Mouse (Mus musculus): ENCODE data around the gene Tarbp2.
A peak's percentile ranks its signal among the peaks of the same experiment; 100 is the strongest.

Gene Tarbp2

DNA sequence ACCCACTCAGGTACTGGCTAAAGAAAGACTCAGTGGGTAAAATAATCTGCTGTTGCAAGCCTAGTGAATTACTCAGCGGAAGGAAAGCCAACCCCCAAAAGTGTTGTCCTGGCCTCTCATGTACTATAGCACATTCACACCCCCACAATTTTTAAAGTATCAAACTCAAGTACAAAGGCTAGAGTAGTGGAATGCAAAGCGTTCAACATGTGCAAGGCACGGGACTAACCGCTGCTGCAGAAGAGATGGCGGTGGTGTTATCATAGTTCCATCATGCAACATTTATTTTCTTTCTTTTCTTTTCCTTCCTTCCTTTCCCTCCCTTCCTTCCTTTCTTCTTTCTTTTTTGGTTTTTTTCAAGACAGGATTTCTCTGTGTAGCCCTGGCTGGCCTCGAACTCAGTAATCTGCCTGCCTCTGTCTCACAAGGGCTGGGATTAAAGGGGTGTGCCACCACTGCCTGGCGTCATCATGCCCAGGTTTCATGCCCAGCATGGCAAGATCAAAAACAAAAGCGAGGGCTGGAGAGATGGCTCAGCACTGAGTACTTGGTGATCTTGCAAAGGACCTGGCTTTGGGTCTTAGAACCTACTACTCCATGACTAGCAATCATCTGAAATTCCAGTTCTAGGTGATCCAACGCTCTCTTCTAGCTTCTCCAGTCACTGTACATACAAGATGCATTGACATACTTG lies 12.1 kb upstream of the Tarbp2 start:
- no peak for DNase-seq

DNA sequence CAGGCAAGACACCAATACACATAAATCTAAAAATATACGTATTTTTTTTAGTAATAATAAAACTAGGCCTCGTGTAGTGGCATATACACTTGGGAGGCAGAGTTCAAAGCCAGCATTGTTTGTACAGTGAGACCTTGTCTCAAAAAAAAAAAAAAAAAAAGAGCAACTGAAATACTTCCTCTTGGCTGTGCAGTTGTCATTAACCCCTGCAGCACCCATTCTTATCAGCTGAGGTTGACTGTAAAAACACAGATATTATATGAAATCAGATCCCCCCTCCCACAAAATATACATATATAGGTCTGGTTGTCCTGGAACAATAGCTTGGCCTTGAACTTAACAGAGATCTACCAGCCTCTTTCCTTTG lies 11.5 kb upstream of the Tarbp2 start:
- no peak for DNase-seq

DNA sequence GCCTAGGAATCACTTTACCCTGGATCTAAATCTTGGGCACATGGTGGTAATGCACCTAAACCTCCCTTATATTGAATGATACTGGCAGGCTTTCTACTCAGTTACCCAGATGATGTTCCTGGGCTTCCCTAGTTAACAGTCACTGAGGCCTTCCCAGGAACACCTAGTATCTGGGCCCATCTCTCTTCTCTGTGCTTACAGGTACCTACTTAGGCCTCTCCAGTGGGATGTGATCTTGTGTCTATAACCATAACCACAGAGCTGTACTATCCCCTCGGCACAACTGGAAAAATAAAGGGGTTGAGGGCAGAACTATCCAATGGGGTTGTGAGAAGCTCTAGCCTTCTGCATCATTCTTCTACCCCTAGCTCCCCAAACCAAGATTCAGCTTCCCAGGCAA lies 11.1 kb upstream of the Tarbp2 start:
- DNase-seq = no peak

DNA sequence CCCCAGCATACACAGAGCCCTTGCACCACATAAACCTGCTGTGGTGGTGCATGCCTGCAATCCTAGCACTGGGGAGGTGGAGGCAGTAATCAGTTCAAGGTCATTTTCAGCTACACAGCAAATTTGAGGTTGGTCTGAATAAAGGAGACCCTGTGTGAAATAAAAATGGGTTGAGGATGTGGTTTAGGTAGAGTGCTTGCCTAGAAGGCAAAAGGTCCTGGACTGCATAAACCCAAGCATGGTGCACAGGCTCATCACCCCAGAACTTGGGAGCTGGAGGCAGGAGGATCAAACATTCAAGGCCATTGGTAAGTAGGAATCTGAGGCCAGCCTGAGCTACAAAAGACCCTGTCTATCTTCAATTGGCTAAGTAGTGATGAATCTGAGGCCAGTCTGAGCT lies 10.4 kb upstream of the Tarbp2 start:
- DNase-seq = no peak

DNA sequence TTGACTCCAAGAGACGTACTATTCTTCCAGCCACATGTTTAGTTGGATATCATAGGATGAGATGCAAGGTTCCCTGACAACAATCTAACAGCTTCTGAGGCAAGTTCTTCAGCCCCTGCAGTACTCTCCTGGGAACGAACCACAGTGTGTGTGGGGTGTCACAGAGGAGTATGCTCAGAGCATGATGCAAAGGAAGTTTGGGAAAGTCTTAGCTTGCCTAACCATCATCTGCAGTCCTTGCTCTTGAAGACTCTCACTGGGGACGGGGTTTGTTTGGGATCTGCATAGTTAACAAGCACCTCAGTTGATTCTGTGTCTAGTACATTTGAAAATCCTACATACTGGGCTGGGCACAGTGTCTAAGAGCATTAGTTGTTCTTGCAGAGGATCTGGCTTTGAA lies 9.7 kb upstream of the Tarbp2 start:
- no peak for DNase-seq

DNA sequence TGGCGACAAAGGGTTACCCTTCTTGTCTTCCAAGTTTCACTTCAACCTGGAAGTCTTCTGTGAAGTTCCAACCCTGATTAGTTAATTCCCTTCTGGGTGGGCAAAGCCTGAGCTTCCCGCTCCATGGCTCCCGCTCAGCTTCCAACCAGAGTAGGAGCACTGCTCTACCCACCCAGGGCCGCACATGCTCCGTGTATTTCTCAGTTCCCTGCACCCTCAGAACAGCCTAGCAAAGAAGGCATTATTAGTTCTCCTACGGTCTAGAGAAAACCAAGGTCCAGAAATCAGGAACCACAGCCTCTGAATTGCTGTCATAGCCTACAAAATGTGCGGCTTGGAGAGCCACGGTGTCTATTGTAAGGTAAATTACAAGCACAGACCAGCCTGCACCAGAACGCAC lies 7.9 kb upstream of the Tarbp2 start:
- DNase-seq = peak; percentile 32

DNA sequence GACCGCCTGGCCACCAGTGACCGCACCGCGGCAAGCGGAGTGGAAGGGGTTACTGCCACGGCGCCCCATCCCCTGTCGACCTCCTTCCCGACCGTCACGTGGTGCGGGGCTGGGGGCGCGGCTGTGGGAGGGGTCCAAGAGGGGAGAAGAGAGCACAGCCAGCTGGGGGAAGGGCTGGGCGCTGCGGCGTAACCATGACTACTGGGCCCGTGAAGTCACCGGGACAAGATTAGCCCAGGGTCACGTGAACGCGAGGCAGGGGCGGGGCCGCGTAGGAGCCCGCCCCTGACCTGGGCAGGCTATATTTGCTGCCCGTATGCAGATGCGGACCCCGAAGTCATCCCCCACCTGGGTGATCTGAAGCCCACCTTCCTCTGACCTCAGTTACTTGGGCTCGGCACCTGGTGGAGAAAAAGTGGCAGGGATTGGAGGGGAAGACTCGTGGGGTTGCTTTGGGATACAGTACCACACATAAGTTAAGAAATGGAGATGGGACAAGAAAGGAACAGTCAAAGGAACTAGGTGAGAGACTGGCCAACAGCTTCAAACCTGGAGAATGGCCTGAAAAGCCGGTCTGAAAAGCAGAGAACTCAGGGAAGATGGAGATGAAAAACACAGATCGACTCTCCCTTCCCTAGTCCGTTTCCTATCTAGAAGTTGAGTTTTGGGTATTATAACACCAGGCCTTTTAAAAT lies 7.3 kb upstream of the Tarbp2 start:
- DNase-seq = peak; percentile 95

DNA sequence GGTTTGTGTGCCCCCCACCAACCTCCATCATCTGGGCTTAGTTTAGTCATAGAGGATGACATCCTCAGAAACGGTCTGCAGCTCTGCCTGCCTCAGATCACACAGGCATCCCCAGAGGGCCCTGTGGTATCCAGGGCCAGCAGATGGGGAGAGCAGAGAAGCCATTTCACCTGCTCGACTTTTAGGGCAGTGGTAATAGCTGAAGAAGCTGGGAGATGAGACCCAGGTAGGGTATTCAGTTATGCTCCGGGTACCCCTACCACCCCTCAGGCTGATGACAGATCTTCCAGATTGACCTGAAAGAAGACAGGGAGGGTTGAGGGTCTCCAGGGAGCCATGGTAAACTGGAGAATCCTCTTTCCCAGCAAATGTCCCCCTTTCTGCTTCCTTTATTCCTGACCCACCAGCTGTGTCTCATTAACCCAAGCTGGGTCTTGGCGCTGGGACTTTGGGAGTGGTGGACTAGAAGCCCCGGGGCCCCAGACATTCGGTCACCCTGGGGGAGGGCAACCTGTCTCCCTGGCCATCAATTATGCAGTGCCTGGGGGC lies 6.6 kb upstream of the Tarbp2 start:
- DNase-seq = peak; percentile 77

DNA sequence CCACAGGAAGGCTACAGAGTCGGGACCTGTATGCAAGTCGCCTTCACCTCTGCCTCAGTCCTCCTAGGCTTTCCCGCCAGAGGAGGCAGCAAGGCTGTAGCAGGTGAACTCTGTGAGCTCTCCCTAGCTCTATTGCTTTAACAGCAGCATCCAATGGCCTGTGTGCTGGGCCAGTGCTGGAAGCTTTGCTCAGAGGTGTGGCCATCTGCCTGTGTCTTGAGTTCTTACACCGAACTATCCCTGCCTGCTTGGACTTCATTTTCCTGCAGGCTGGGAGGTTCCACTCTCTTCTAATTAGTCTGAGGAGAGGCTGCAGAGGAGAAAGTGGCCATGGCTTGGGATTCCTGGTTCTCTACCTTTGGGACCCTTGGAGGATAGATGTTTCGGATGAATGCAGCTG lies 6.0 kb upstream of the Tarbp2 start:
- DNase-seq = peak; percentile 38

DNA sequence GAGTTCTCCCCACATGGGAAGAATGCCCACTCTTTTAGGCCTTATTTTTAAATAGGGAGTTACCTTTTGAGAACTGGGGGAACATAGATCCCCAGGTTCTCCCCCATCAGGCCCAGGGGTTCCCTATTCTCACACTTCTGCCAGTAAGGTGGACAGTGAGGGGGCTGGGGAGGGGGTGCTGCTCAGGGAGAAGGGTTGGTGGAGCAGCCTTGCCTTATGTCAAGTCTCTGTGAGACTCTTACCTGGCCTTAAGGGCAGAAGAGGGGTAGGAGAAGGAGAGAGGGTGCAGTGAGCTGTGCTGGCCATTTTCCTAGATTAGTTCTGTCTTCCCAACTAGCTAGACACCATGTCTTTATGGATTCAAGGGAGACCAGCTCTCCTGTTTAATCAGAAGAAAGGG lies 5.5 kb upstream of the Tarbp2 start:
- no peak for DNase-seq

DNA sequence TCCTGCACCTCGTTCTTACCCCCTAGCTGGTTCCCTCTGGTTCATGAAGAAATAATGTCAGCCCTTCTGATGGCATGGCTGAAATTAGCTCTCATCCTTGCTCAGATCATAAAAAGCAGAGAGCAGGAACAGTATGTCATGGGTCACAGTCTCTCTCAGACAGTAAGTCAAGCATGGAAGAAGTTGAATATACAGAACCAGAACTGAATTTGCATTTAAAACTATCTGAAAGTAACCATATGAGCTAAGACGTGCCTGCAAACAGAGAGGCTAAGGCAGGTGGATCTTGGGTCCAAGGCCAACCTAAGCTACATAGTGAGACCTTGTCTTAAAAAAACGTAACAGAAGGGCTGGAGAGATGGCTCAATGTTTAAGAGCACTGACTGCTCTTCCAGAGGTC lies 5.0 kb upstream of the Tarbp2 start:
- DNase-seq = no peak

DNA sequence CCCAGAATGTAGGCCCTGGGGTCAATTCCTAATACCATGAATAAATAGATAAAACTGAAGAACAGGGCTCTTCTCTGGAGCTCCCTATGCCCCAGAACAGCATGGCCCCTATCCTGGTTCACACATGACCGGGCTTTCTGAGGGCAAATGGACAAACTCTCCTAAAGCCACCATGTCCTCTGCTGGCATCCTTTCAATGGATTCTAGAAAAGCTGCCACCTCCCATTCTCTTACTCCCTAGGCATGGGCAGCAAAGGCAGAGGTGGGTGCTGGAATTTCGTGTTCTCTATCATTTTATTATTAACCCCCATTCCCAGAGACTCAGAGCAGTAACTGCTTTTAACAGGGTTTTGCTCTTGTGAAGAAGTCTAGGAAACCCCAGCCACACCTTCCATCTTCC lies 2.7 kb upstream of the Tarbp2 start:
- DNase-seq = no peak

DNA sequence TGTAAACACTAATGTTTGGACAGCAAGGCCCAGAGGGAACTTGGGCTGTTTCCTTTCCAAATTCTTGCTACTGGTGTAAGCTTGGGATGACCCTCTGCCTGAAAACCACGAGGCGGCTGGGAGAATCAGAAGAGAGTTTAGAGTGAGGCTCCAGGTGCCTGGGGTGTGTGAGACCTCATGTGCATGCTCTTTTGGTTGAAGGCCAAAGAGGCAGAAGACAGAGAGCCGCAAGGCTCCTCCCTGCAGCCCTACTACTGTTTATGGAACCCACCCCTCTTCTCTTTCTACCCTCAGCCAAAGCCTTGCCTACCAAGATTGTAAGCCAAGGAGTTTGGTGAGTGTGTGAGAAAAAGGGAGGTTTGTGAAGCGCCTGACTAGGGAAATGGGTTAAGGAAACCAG lies 2.2 kb upstream of the Tarbp2 start:
- DNase-seq = no peak

DNA sequence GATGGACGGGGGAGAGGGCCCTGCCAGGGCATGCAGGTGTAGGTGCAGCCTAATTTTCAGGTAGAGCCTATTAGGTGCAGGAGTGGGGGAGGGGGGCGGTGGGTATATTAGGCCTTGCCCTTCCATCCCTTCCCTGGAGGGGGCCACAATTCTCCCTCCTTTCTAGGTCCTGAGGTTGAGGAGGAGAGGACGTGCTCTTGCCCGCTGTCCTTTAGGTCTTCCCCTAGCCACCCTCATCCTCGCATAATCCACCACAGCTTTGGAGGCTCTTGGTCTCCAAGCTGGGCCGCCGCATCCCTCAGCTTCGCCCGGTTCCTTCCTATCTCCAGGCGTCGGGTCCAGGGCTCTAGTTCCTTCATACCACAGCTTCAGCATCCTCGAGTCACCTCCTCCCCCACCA lies 1.7 kb upstream of the Tarbp2 start:
- peak; percentile 56 for DNase-seq

DNA sequence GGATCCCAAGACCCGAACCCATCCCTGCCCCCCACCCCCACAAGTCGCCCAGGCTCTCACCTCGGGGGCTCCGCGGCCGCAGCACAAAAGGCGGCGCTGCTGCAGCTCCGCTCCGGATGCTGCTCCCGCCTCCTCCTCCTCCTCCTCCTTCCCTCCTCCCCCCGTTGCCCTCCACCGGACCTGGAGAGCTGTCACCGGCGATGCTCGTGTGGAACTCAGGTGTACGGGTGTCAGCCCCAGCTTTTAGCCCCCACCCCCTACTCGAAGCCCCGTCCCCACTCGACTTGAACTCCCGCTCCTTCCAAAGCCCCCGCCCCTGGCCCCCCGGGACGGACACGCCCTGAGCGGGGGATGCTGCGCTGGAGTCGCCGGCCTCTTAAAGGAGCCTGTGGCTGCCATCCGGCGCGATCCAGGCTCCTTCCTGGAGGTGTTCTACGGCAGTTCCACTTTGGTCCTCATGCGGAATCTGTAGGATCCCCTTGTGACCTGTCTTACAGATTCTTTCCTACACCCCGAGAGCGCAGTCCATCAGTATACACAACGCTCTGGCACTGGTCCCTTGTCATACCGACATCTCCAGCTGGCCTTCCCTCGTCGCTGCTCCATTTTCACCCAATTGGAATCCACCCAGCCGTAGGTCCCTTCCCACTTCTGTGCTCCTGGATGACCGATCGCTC lies 1.1 kb upstream of the Tarbp2 start, which contains the start of gene Map3k12:
Gene Map3k12 (minus strand): TSS at position 337 of the 677 bp plus-strand sequence.
- DNase-seq = peak; percentile 85

DNA sequence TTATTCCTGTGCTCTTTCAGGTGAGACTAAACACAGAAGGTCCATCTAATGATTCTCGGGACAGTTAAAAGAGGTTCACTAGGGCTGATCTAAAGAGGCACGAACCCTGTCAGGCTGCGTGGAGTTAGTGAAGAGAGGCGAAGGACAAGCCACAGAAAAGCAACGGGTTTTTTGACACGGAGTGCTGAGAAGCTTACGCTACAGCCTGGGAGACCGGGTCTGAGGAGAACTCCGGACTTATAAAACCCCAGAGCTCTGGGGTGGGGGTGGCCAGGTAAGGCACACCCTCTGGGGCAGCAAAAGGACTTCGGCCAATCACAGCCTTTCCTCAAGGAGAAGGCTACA lies 389 bp upstream of the Tarbp2 start:
- DNase-seq = no peak

DNA sequence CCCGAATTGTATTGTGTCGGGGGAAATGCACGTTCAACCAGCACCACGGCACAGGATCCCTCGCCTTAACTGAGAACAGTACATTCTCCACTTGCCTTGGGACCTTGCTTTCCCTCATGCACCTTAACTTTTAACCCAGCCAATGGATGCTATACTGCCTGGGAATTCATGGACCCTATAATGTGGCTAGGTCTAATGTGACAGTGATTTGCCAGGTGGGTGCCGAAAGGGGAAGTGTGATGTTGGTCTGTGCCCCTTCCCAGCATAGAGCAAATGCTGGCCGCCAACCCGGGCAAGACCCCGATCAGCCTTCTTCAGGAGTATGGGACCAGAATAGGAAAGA lies 838 bp downstream of the Tarbp2 start:
- DNase-seq = no peak

DNA sequence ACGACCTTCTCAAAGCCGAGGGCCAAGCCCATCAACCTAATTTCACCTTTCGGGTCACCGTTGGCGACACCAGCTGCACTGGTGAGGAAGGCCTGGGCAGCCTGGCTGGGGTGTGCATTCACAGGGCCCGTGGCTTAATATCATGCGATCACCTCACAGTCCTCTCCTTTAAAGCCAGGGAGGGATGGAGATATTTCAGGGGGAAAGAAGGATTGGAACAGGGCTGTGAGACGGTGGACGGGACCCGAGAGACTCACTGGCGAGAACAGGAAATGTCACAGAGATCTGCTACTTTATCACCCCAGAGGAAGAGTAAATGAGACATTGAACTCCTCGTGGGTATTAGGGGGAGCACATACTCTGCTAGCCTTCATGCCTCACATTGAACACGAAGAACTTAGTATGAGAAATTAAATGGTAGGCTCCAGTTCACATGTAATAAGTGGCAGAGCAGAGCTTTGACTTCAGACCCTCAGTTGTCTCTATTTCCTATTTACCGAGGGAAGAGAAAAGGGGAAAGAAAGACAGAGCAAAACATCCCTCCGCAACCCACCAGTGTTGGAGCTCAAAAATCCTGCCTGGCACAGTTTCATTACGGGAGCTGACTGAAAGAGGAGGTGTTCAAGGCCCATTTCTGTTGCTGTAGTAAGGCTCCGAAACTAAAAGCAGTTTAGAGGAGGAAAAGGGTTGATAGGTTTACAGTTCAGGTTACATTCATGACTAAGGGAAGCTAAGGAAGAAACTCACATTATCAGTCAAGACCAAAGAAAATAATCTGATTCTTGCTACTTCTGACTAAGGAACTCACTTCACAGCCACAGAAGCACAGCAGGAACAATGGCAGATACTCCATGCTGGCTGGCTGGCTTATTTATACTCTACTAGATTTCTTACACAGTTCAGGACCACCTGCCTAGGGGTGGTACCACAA lies 1.5 kb downstream of the Tarbp2 start:
- no peak for DNase-seq

DNA sequence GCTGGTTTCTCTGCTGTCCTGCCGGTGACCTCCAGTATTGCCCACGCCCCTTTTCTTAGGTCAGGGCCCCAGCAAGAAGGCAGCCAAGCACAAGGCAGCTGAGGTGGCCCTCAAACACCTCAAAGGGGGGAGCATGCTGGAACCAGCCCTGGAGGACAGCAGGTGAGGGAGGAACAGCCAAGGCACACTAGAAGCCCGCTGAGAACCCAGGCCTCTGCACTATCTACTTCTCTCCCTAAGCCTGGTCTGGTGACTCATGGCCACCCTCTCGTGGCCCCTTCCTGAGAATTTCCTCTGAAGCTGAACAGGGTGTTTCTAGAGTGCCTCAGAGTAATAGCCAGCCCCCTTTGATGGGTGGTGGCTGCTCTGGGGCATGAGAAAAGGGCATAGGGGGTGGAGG lies 2.4 kb downstream of the Tarbp2 start:
- no peak for DNase-seq

DNA sequence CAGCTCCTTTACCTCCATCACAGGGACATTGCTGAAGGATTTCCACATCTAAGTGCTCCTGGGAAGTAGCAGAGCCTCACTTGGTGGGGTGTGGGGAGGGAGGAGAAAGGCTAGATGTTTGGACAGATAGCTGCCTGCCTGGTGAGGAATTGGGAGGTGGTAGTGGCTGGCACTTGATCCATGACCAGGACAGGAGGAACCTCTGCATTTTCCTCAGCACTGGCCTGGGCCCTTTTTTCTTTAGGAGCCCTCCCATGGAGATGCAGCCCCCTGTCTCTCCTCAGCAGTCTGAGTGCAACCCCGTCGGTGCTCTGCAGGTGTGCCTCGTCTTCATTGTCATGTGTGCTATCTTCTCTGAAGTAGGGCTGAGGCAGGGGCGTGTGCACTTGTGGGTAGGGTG lies 3.5 kb downstream of the Tarbp2 start:
- no peak for DNase-seq

DNA sequence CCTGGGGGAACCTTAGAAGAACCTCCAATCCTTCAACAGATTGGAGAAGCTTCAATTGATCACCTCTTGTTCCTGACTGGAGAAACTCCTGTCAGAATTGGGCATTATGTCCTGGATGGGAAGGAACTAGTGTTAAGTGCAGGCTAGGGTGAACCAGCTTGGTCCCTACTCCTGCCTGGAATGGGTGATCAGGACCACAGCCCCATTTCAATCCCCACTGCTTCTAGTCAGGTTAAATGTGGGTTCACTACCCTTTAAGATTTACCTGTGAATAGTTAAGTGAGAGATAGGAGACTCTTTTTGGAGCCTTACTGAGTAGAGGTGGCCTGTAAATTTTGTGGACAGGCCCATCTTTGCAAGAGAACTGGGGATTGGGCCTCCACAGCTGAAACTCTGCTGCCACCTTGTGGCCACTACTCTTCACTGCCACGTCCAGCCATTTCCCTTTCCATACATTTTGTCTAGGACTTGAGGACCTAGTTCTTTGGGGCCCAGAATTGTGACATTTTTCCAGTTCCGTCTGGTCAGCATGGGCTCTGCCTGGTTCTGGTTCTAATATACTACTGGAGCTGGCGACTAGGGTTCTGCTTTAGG lies 7.0 kb downstream of the Tarbp2 start, which contains the start of gene Npff:
Gene Npff (minus strand): TSS at position 51 of the 594 bp plus-strand sequence.
- DNase-seq = peak; percentile 82
